Comparison of ENCODE assay signal across 13 mouse cellular contexts in the genomic region with DNA sequence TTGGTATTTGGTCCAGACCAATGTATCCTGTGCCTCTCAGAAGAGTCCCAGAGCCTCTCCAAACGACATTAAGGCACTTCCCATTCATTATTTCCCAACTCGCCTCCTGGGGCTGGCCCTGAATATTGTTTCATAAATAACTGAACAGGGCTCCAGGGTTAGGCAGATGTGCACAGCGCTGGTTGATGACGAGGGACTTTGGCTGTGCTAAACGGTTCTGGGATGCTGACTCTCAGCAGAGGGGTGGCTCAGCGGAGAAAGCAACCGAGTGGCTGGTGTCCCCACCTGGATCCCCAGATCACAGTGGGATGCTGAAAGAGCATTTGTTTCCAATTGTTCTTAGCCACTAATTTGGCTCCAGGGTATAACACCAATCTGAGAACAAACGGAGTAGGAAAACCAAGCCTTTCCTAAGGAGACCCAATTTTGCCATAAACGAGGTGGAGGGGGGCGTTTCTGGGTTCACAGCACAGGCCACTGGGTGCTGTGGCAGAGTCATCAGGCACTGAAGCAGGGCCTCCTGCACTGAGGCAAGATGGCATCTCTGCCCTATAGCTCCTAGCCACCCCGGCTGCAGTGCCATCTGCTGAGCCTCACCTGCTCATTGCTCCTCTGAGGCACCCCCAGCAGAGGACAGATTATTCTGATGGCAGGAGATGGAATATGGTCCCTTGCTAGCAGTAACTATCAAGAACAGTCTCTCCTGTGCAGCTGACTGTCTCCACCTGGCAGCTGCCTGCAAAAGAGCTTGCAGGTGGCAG. TPM values are rescaled to one million over a fixed set of nuclear protein-coding genes. Genes with fewer than 3 reads are reported as not detected.
A peak's percentile ranks its signal among the peaks of the same experiment; 100 is the strongest.
DNase-seq lines count a peak whose midpoint lies in the region; ATAC-seq and TF ChIP-seq lines count a peak whose summit lies in the region.
"Had no signal": no experiment of that assay in that cellular context is flagged by ENCODE, and none has a peak within 500 bp of the region (broad histone marks: within the 10 kb centered on the region; RNA-seq: fewer than 3 reads in every experiment).

No protein-coding gene starts in this region.

- no peak overlapping the region for H3K4me3 ChIP-seq in midbrain, embryonic 10.5 days
- no peak overlapping the region for H3K4me3 ChIP-seq in midbrain, embryonic 14.5 days (replicated peaks; ENCODE audit: low read depth, low read length)
- H3K4me3 ChIP-seq in hindbrain, embryonic 13.5 days, result no peak overlapping the region
- H3K4me3 ChIP-seq in neural tube, embryonic 13.5 days, result no peak overlapping the region
- H3K4me3 ChIP-seq in left cerebral cortex, adult 2 months, result no peak overlapping the region
- H3K4me3 ChIP-seq: myocyte had no signal

- no peak overlapping the region; the same call in 1 of the 2 replicates for H3K9ac ChIP-seq in midbrain, embryonic 14.5 days (replicated peaks; ENCODE audit: low read length)
- H3K9ac ChIP-seq in hindbrain, embryonic 13.5 days, result no peak overlapping the region
- H3K9ac ChIP-seq in neural tube, embryonic 13.5 days, result peak overlapping the region; percentile 1; the same call in 1 of the 2 replicates

- DNase-seq in cerebellum, postnatal 4 days (ENCODE audit: low spot score in 2 of 2), result no peak
- DNase-seq in midbrain, embryonic 10.5 days (ENCODE audit: low spot score), result no peak
- no peak for DNase-seq in midbrain, embryonic 14.5 days
- DNase-seq in liver, result no peak
- DNase-seq in left cerebral cortex, adult 2 months (ENCODE audit: extremely low spot score in 1 of 2, low spot score in 2 of 2), result no peak
- DNase-seq: layer of hippocampus, postnatal 36 days; lung, postnatal 14 days; thymus, postnatal 25 days had no signal

- 33% methylated on average over 11 of the region's 11 CpGs for WGBS in midbrain, embryonic 10.5 days
- 34% methylated on average over 11 of the region's 11 CpGs for WGBS in midbrain, embryonic 14.5 days
- 25% methylated on average over 11 of the region's 11 CpGs for WGBS in hindbrain, embryonic 13.5 days
- WGBS in neural tube, embryonic 13.5 days, result 14% methylated on average over 11 of the region's 11 CpGs

- intact Hi-C loops in left cerebral cortex, adult 2 months (cut with DNase I), result no loop called here

- TF ChIP-seq CTCF in left cerebral cortex, adult 2 months (IDR thresholded peaks at IDR 0.05), result no peak

- no peak overlapping the region for H3K4me2 ChIP-seq in midbrain, embryonic 14.5 days (ENCODE audit: low read length)
- no peak overlapping the region for H3K4me2 ChIP-seq in hindbrain, embryonic 13.5 days
- H3K4me2 ChIP-seq in neural tube, embryonic 13.5 days, result 0 out of 2 replicates have a peak overlapping the region, but pooled peaks have one; percentile 13

- peak overlapping the region; percentile 82 for H3K27ac ChIP-seq in midbrain, embryonic 10.5 days (replicated peaks)
- no peak overlapping the region for H3K27ac ChIP-seq in midbrain, embryonic 14.5 days (replicated peaks; ENCODE audit: low read depth, low read length)
- peak overlapping the region; percentile 66 for H3K27ac ChIP-seq in hindbrain, embryonic 13.5 days
- peak overlapping the region; percentile 79 for H3K27ac ChIP-seq in neural tube, embryonic 13.5 days (replicated peaks)
- no peak overlapping the region for H3K27ac ChIP-seq in left cerebral cortex, adult 2 months
- H3K27ac ChIP-seq: kidney, postnatal 0 days had no signal

- H3K27me3 ChIP-seq in midbrain, embryonic 10.5 days (ENCODE audit: low read depth, poor library complexity, severe bottlenecking), result peaks cover 41% of the 10 kb centered on the region
- no peaks in the 10 kb centered on the region for H3K27me3 ChIP-seq in midbrain, embryonic 14.5 days (ENCODE audit: control insufficient read depth, insufficient read depth, low read length)
- H3K27me3 ChIP-seq in hindbrain, embryonic 13.5 days, result no peaks in the 10 kb centered on the region
- no peaks in the 10 kb centered on the region for H3K27me3 ChIP-seq in neural tube, embryonic 13.5 days

- peaks cover 94% of the 10 kb centered on the region for H3K4me1 ChIP-seq in midbrain, embryonic 10.5 days
- H3K4me1 ChIP-seq in midbrain, embryonic 14.5 days (ENCODE audit: control insufficient read depth, insufficient read depth, low read length), result peaks cover 21% of the 10 kb centered on the region; the same call in 1 of the 2 replicates
- peaks cover 62% of the 10 kb centered on the region for H3K4me1 ChIP-seq in hindbrain, embryonic 13.5 days (replicated peaks)
- peaks cover 90% of the 10 kb centered on the region for H3K4me1 ChIP-seq in neural tube, embryonic 13.5 days (replicated peaks)

- H3K9me3 ChIP-seq in midbrain, embryonic 10.5 days (replicated peaks), result no peaks in the 10 kb centered on the region
- no peaks in the 10 kb centered on the region for H3K9me3 ChIP-seq in midbrain, embryonic 14.5 days (ENCODE audit: control insufficient read depth, low read length)
- no peaks in the 10 kb centered on the region for H3K9me3 ChIP-seq in hindbrain, embryonic 13.5 days
- no peaks in the 10 kb centered on the region for H3K9me3 ChIP-seq in neural tube, embryonic 13.5 days

- 0 out of 2 replicates have a peak, but pooled peaks have one; percentile 70 for ATAC-seq in cerebellum, adult (ENCODE audit: insufficient number of reproducible peaks, low FRiP score, low TSS enrichment)
- no peak for ATAC-seq in midbrain, embryonic 14.5 days (ENCODE audit: low FRiP score, low TSS enrichment)
- peak; percentile 34; the same call in 1 of the 2 replicates for ATAC-seq in hindbrain, embryonic 13.5 days (ENCODE audit: low FRiP score)
- ATAC-seq in neural tube, embryonic 13.5 days (ENCODE audit: low read depth), result peak; percentile 66

- H3K36me3 ChIP-seq in midbrain, embryonic 10.5 days, result peaks cover 12% of the 10 kb centered on the region; the same call in 1 of the 2 replicates
- no peaks in the 10 kb centered on the region for H3K36me3 ChIP-seq in midbrain, embryonic 14.5 days (ENCODE audit: control insufficient read depth, insufficient read depth, low read length)
- H3K36me3 ChIP-seq in hindbrain, embryonic 13.5 days, result no peaks in the 10 kb centered on the region
- no peaks in the 10 kb centered on the region for H3K36me3 ChIP-seq in neural tube, embryonic 13.5 days

RNA-seq across cellular contexts. Expression of a gene that starts 52.8 kb away (rescaled TPM):
- polyA plus RNA-seq in midbrain, embryonic 10.5 days (2016; fragmentation: Nextera tagmentation; extraction: Ambion mirVana), result 41.5 and 45.0 TPM in 2 replicates
- polyA plus RNA-seq in midbrain, embryonic 14.5 days (2014; fragmentation: Nextera tagmentation; extraction: Ambion mirVana), result 18.4 and 19.6 TPM in 2 replicates
- polyA plus RNA-seq in hindbrain, embryonic 13.5 days (2015; fragmentation: Nextera tagmentation; extraction: Ambion mirVana), result 39.5 and 44.7 TPM in 2 replicates
- polyA plus RNA-seq in neural tube, embryonic 13.5 days (2015; fragmentation: Nextera tagmentation; extraction: Ambion mirVana), result 59.2 and 65.0 TPM in 2 replicates
- 10 to 100 TPM; 79.1 to 84.5 TPM for total RNA-seq in left cerebral cortex, adult 2 months (2021)

Comparison
In these comparisons a context has a peak if more than half of its experiments do, and no peak if none do; other contexts are left out.
1. H3K27ac ChIP-seq: peak in midbrain, embryonic 10.5 days (single experiment), hindbrain, embryonic 13.5 days (single experiment) and neural tube, embryonic 13.5 days (single experiment); none in midbrain, embryonic 14.5 days (single experiment) and left cerebral cortex, adult 2 months (single experiment).